Mouse (Mus musculus): Measurements from ENCODE around the gene Ifnb1. TPM values are rescaled to one million over a fixed set of nuclear protein-coding genes. Genes with fewer than 3 reads are reported as not detected.

Gene Ifnb1
- total and polyA plus RNA-seq, 3 experiments = not detected

DNA sequence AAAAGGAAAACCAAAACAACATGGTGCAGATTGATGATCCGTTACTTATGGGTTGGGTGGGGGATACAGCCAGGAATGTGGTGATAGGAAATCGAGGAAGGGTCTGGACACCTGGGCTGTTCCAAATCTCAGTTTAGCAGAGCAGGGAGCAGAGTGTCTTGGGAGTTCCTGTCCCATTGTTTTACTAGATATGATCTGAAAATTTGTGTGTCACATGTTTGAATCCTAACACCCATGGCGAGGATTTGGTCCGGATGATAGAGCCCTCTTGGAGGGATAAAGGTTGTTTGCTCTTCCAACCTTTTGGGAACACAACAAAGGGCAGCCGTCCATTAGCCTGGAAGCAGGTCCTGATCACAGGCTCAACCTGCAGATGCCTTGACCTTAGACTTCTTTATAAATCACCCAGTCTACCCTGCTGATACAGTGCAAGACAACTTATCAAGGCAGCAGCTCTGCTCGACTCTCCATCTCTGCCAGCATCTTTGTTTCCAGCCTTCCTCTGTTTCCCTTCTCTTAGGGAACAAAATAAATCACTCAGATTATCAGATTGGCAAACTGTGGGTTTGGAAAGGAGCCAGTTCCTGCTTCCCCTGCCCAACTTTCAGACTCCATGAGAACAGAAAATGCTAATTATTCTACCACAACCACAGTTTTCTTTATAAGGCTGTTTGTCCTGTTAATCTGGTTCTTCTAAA, 26.1 kb downstream of the Ifnb1 start:
- Histone ChIP-seq H3K4me3 (replicated peaks in 1 of 3; ENCODE audit: low read depth in 2 of 3, low read length in 2 of 3, poor library complexity in 1 of 3) (no peak overlapping the region), H3K9me3 (replicated peaks; ENCODE audit: low read length) (no peaks in the 10 kb centered on the region), H3K4me2 (ENCODE audit: insufficient read depth, low read depth, poor library complexity, severe bottlenecking) (no peak overlapping the region), H3K4me1 (ENCODE audit: control insufficient read depth in 1 of 2, insufficient read depth in 2 of 2) (peaks cover 0 to 9% of the 10 kb centered on the region in 2 experiments; a peak in 2 of 4 replicates), H3K27ac (ENCODE audit: insufficient read depth, low read depth) (no peak overlapping the region), H3K27me3 (replicated peaks) (peaks cover 2% of the 10 kb centered on the region), H3K9ac (ENCODE audit: insufficient read depth, low read depth) (no peak overlapping the region), H3K36me3 (replicated peaks in 1 of 2; ENCODE audit: control insufficient read depth in 1 of 2, insufficient read depth in 1 of 2, low read length in 1 of 2) (no peaks in the 10 kb centered on the region), H3K79me2 (replicated peaks; ENCODE audit: control insufficient read depth, extremely low read depth, insufficient read depth, poor library complexity, severe bottlenecking) (no peaks in the 10 kb centered on the region)
- TF ChIP-seq POLR2AphosphoS2 (IDR thresholded peaks at IDR 0.05; ENCODE audit: low read depth, low read length) (no peak), HCFC1 (IDR thresholded peaks at IDR 0.05; ENCODE audit: low read depth, low read length) (no peak), ZKSCAN1 (IDR thresholded peaks at IDR 0.05; ENCODE audit: borderline replicate concordance, low read depth, low read length) (no peak), IRF4 (IDR thresholded peaks at IDR 0.05; ENCODE audit: low read depth, low read length) (no peak), JUN (IDR thresholded peaks at IDR 0.05; ENCODE audit: insufficient read depth, low read depth, low read length) (no peak), ZNF384 (IDR thresholded peaks at IDR 0.05; ENCODE audit: low read depth, low read length) (no peak), MEF2A (IDR thresholded peaks at IDR 0.05; ENCODE audit: borderline replicate concordance, low read depth, low read length) (no peak), EP300 (IDR thresholded peaks at IDR 0.05; ENCODE audit: low read length) (no peak), BHLHE40 (IDR thresholded peaks at IDR 0.05; ENCODE audit: low read depth, low read length) (no peak), GABPA (IDR thresholded peaks at IDR 0.05; ENCODE audit: insufficient replicate concordance, low read depth, low read length) (no peak), TCF12 (IDR thresholded peaks at IDR 0.05; ENCODE audit: low read depth, low read length) (no peak), RCOR1 (conservative IDR thresholded peaks at IDR 0.05; ENCODE audit: low read depth, low read length) (no peak)
- in situ Hi-C loops (cut with MboI; ENCODE audit: low pct_ligation_motif_present, low pct_unique_long_range_greater_than_20kb, low sequenced_read_pairs) (no loop called here), dilution Hi-C loops (cut with MboI; ENCODE audit: extremely low pct_ligation_motif_present, extremely low pct_unique_long_range_greater_than_20kb, low sequenced_read_pairs) (no loop called here)
- no peak for DNase-seq (ENCODE audit: extremely low read depth)

GRCm38 (mm10) chr4:88489622-88490021, 33.0 kb downstream of the Ifnb1 start:
- dilution Hi-C loops (cut with MboI; ENCODE audit: extremely low pct_ligation_motif_present, extremely low pct_unique_long_range_greater_than_20kb, low sequenced_read_pairs) (no loop called here), in situ Hi-C loops (cut with MboI; ENCODE audit: low pct_ligation_motif_present, low pct_unique_long_range_greater_than_20kb, low sequenced_read_pairs) (no loop called here)
- Histone ChIP-seq H3K36me3 (replicated peaks in 1 of 2; ENCODE audit: control insufficient read depth in 1 of 2, insufficient read depth in 1 of 2, low read length in 1 of 2) (no peaks in the 10 kb centered on the region), H3K4me2 (ENCODE audit: insufficient read depth, low read depth, poor library complexity, severe bottlenecking) (no peak overlapping the region), H3K4me1 (ENCODE audit: control insufficient read depth in 1 of 2, insufficient read depth in 2 of 2) (peaks cover 0 to 43% of the 10 kb centered on the region in 2 experiments; a peak in 2 of 4 replicates), H3K27ac (ENCODE audit: insufficient read depth, low read depth) (no peak overlapping the region), H3K4me3 (replicated peaks in 1 of 3; ENCODE audit: low read depth in 2 of 3, low read length in 2 of 3, poor library complexity in 1 of 3) (no peak overlapping the region), H3K9me3 (replicated peaks; ENCODE audit: low read length) (no peaks in the 10 kb centered on the region), H3K27me3 (replicated peaks) (no peaks in the 10 kb centered on the region), H3K9ac (ENCODE audit: insufficient read depth, low read depth) (no peak overlapping the region), H3K79me2 (replicated peaks; ENCODE audit: control insufficient read depth, extremely low read depth, insufficient read depth, poor library complexity, severe bottlenecking) (no peaks in the 10 kb centered on the region)
- peak; percentile 62 for DNase-seq (ENCODE audit: extremely low read depth)
- no peak for TF ChIP-seq CHD1 (IDR thresholded peaks at IDR 0.05; ENCODE audit: low read depth, low read length)
- peak; percentile 66; the same call in 1 of the 2 replicates for TF ChIP-seq MAFK (IDR thresholded peaks at IDR 0.05; ENCODE audit: insufficient replicate concordance, low read length)
- no peak for TF ChIP-seq HCFC1 (IDR thresholded peaks at IDR 0.05; ENCODE audit: low read depth, low read length)
- TF ChIP-seq EP300 (IDR thresholded peaks at IDR 0.05; ENCODE audit: low read length) = peak; percentile 90
- TF ChIP-seq ELF1 (IDR thresholded peaks at IDR 0.05; ENCODE audit: low read depth, low read length) = no peak
- peak; percentile 36; the same call in 1 of the 2 replicates for TF ChIP-seq BHLHE40 (IDR thresholded peaks at IDR 0.05; ENCODE audit: low read depth, low read length)
- 0 out of 2 replicates have a peak, but pooled peaks have one; percentile 22 for TF ChIP-seq CHD2 (IDR thresholded peaks at IDR 0.05; ENCODE audit: low read length)
- TF ChIP-seq USF1 (IDR thresholded peaks at IDR 0.05; ENCODE audit: low read depth, low read length) = no peak
- peak; percentile 77 for TF ChIP-seq IRF4 (IDR thresholded peaks at IDR 0.05; ENCODE audit: low read depth, low read length)
- no peak for TF ChIP-seq KAT2A (IDR thresholded peaks at IDR 0.05; ENCODE audit: insufficient replicate concordance, low read length)
- TF ChIP-seq TBP (conservative IDR thresholded peaks at IDR 0.05; ENCODE audit: low read depth, low read length) = no peak
- no peak for TF ChIP-seq ZKSCAN1 (IDR thresholded peaks at IDR 0.05; ENCODE audit: borderline replicate concordance, low read depth, low read length)
- TF ChIP-seq ETS1 (conservative IDR thresholded peaks at IDR 0.05; ENCODE audit: low read depth, low read length) = peak; percentile 33; the same call in 1 of the 2 replicates
- TF ChIP-seq GABPA (IDR thresholded peaks at IDR 0.05; ENCODE audit: insufficient replicate concordance, low read depth, low read length) = no peak
- no peak for TF ChIP-seq E2F4 (IDR thresholded peaks at IDR 0.05; ENCODE audit: insufficient replicate concordance, low read depth, low read length)
- TF ChIP-seq MAX (IDR thresholded peaks at IDR 0.05; ENCODE audit: low read length) = no peak
- peak; percentile 51; the same call in 1 of the 2 replicates for TF ChIP-seq TCF12 (IDR thresholded peaks at IDR 0.05; ENCODE audit: low read depth, low read length)
